Mouse (Mus musculus): Measurements from ENCODE around the gene Trrap. TPM values are rescaled to one million over a fixed set of nuclear protein-coding genes. Genes with fewer than 3 reads are reported as not detected.
A peak's percentile ranks its signal among the peaks of the same experiment; 100 is the strongest.

The Trrap gene
- total and polyA plus RNA-seq, 3 experiments = 44.1 to 91.6 (median 45.6) TPM

DNA sequence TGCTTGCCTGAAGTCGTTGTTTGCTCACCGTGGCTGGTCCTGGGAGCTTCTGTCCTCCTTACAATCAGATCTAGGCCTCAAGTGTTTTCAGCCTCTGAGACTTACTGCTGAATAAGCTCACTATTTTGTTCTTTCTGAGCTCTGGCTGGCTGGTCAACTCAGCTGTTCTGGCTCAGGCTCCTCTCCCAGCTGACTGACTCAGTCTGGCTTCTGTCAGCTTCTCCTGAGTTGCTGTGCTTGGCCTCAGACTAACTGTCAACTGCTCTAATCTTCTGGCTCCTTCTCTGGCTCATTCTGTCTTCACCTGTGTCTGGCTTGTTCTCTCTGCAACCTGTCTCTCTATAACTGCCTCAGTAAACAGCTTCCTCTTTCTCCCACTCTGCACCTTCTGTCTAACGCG, 62.1 kb downstream of the Trrap start:
- peak; percentile 37 for DNase-seq (ENCODE audit: low read depth, low spot score)
- H3K9ac ChIP-seq (ENCODE audit: control insufficient read depth, low read depth, low read length, poor library complexity, severe bottlenecking) = no peak overlapping the region
- TF ChIP-seq EP300 (IDR thresholded peaks at IDR 0.05; ENCODE audit: low read depth in 1 of 2, low read length in 2 of 2) = no peak
- TF ChIP-seq CHD2 (IDR thresholded peaks at IDR 0.05; ENCODE audit: low read length) = no peak
- no peak for TF ChIP-seq MYB (IDR thresholded peaks at IDR 0.05; ENCODE audit: low read depth, low read length)
- no peaks in the 10 kb centered on the region for H3K27me3 ChIP-seq (ENCODE audit: control insufficient read depth in 1 of 2, insufficient read depth in 2 of 2, low read length in 2 of 2)
- H3K4me3 ChIP-seq (ENCODE audit: control insufficient read depth in 1 of 2, insufficient read depth in 1 of 2, low read depth in 2 of 2, low read length in 2 of 2) = no peak overlapping the region
- H3K79me2 ChIP-seq (ENCODE audit: control insufficient read depth, insufficient read depth, low read length, poor library complexity) = no peaks in the 10 kb centered on the region
- peaks cover 8 to 23% of the 10 kb centered on the region in 2 experiments for H3K36me3 ChIP-seq (ENCODE audit: control insufficient read depth in 1 of 2, insufficient read depth in 2 of 2, low read length in 2 of 2)
- no peak overlapping the region for H3K27ac ChIP-seq (ENCODE audit: control insufficient read depth, low read depth, low read length)
- no peaks in the 10 kb centered on the region for H3K9me3 ChIP-seq (replicated peaks; ENCODE audit: insufficient read depth, low read length)
- H3K4me1 ChIP-seq (ENCODE audit: control insufficient read depth in 1 of 2, insufficient read depth in 2 of 2, low read length in 2 of 2) = peaks cover 2 to 5% of the 10 kb centered on the region in 2 experiments; a peak in 2 of 4 replicates

DNA sequence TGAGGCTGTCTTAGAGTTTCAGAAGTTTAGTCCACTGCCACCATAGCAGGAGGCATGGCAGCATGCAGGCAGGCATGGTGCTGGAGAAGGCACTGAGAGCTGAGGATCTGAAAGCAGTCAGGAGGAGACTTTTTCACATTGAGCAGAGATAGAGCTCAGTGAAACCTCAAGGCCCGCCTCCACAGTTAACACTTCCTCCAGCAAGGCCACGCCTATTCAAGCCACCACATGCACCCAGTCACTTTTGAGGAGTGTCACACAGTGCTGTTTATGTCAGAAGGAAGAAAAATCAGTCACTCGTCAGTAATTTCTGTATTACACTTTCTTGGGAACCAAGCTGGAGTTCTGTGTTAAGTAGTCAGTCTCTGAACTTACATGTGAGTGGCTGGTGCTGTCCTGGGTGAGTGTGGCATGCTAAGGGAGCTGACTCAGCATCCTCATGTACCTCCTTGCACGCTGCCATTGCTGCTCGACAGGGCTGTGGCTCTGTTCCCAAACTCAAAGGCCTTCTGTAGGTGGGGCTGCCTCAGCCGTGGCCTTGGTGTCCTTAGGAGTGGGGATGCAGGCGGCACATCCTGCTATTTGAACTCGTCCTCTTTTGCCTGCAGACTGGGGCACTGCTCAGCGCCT, 64.4 kb downstream of the Trrap start:
- no peak for TF ChIP-seq ZNF384 (IDR thresholded peaks at IDR 0.05; ENCODE audit: low read depth, low read length)
- TF ChIP-seq MAFK (IDR thresholded peaks at IDR 0.05; ENCODE audit: borderline replicate concordance, low read depth, low read length) = peak; percentile 71
- TF ChIP-seq ZC3H11A (IDR thresholded peaks at IDR 0.05; ENCODE audit: low read depth, low read length) = no peak
- peak; percentile 70 for TF ChIP-seq MAX (IDR thresholded peaks at IDR 0.05; ENCODE audit: low read length)
- no peak for TF ChIP-seq EP300 (IDR thresholded peaks at IDR 0.05; ENCODE audit: low read depth in 1 of 2, low read length in 2 of 2)
- no peak for TF ChIP-seq CTCF (IDR thresholded peaks at IDR 0.05 in 2 of 3, conservative IDR thresholded peaks at IDR 0.05 in 1 of 3; ENCODE audit: control insufficient read depth in 1 of 3, insufficient read depth in 1 of 3, low read depth in 2 of 3, low read length in 3 of 3, poor library complexity in 1 of 3, severe bottlenecking in 1 of 3)
- no peak for TF ChIP-seq MXI1 (IDR thresholded peaks at IDR 0.05; ENCODE audit: low read depth, low read length)
- TF ChIP-seq TBP (IDR thresholded peaks at IDR 0.05; ENCODE audit: low read depth, low read length) = no peak
- peak; percentile 40; the same call in 1 of the 2 replicates for TF ChIP-seq MYC (IDR thresholded peaks at IDR 0.05; ENCODE audit: low read depth, low read length)
- Histone ChIP-seq H3K36me3 (ENCODE audit: control insufficient read depth in 1 of 2, insufficient read depth in 2 of 2, low read length in 2 of 2) (peaks cover 8 to 17% of the 10 kb centered on the region in 2 experiments), H3K4me1 (ENCODE audit: control insufficient read depth in 1 of 2, insufficient read depth in 2 of 2, low read length in 2 of 2) (peaks cover 2 to 5% of the 10 kb centered on the region in 2 experiments; a peak in 2 of 4 replicates), H3K4me3 (ENCODE audit: control insufficient read depth in 1 of 2, insufficient read depth in 1 of 2, low read depth in 2 of 2, low read length in 2 of 2) (no peak overlapping the region), H3K79me2 (ENCODE audit: control insufficient read depth, insufficient read depth, low read length, poor library complexity) (no peaks in the 10 kb centered on the region), H3K27me3 (ENCODE audit: control insufficient read depth in 1 of 2, insufficient read depth in 2 of 2, low read length in 2 of 2) (no peaks in the 10 kb centered on the region), H3K27ac (ENCODE audit: control insufficient read depth, low read depth, low read length) (no peak overlapping the region), H3K9ac (ENCODE audit: control insufficient read depth, low read depth, low read length, poor library complexity, severe bottlenecking) (no peak overlapping the region), H3K9me3 (replicated peaks; ENCODE audit: insufficient read depth, low read length) (no peaks in the 10 kb centered on the region)
- DNase-seq (ENCODE audit: low read depth, low spot score) = peak; percentile 81

- TF ChIP-seq USF2 (IDR thresholded peaks at IDR 0.05; ENCODE audit: borderline replicate concordance in 1 of 2, insufficient read depth in 1 of 2, low read depth in 1 of 2, low read length in 2 of 2) (no peak), CTCF (IDR thresholded peaks at IDR 0.05 in 2 of 3, conservative IDR thresholded peaks at IDR 0.05 in 1 of 3; ENCODE audit: control insufficient read depth in 1 of 3, insufficient read depth in 1 of 3, low read depth in 2 of 3, low read length in 3 of 3, poor library complexity in 1 of 3, severe bottlenecking in 1 of 3) (peak in 2 of 3 experiments; percentile 24 to 46; a peak in 4 of 6 replicates), SMC3 (IDR thresholded peaks at IDR 0.05; ENCODE audit: low read depth, low read length) (peak; percentile 34; the same call in 1 of the 2 replicates)
- no peaks in the 10 kb centered on the region for H3K27me3 ChIP-seq (ENCODE audit: control insufficient read depth in 1 of 2, insufficient read depth in 2 of 2, low read length in 2 of 2)
- peaks cover 2 to 5% of the 10 kb centered on the region in 2 experiments; a peak in 2 of 4 replicates for H3K4me1 ChIP-seq (ENCODE audit: control insufficient read depth in 1 of 2, insufficient read depth in 2 of 2, low read length in 2 of 2)
- no peak overlapping the region for H3K27ac ChIP-seq (ENCODE audit: control insufficient read depth, low read depth, low read length)
- peaks cover 4 to 7% of the 10 kb centered on the region in 2 experiments for H3K36me3 ChIP-seq (ENCODE audit: control insufficient read depth in 1 of 2, insufficient read depth in 2 of 2, low read length in 2 of 2)
- peak; percentile 58 for DNase-seq (ENCODE audit: low read depth, low spot score)
- no peak overlapping the region for H3K4me3 ChIP-seq (ENCODE audit: control insufficient read depth in 1 of 2, insufficient read depth in 1 of 2, low read depth in 2 of 2, low read length in 2 of 2)
- no peaks in the 10 kb centered on the region for H3K9me3 ChIP-seq (replicated peaks; ENCODE audit: insufficient read depth, low read length)
- H3K9ac ChIP-seq (ENCODE audit: control insufficient read depth, low read depth, low read length, poor library complexity, severe bottlenecking) = no peak overlapping the region
- H3K79me2 ChIP-seq (ENCODE audit: control insufficient read depth, insufficient read depth, low read length, poor library complexity) = no peaks in the 10 kb centered on the region
Measured at GRCm38 (mm10) chr5:144836100-144836499, 68.6 kb downstream of the Trrap start.
